Mouse (Mus musculus) hindbrain, embryonic 13.5 days (tissue): ENCODE measurements around the gene Gm20517. TPM values are rescaled to one million over a fixed set of nuclear protein-coding genes. Genes with fewer than 3 reads are reported as not detected.
A peak's percentile ranks its signal among the peaks of the same experiment; 100 is the strongest.

Source experiments
- ATAC-seq: fragments of 200-750 bp; cut with Nextera tagmentation; 2 replicates; pipeline ENCODE4 v1.8.0; 2017; ENCODE audit warnings: moderate TSS enrichment; ENCODE audit not compliant: low FRiP score
- H3K27ac ChIP-seq: fragments of 300-500 bp; sonication (generic); 2 replicates; pipeline ENCODE4 v1.5.1; 2015; ENCODE audit warnings: inconsistent platforms, mild to moderate bottlenecking, moderate library complexity
- H3K27me3 ChIP-seq: fragments of 300-500 bp; sonication (generic); 2 replicates; pipeline ENCODE4 v1.6.1; 2015; ENCODE audit warnings: mild to moderate bottlenecking, inconsistent platforms
- H3K36me3 ChIP-seq: fragments of 300-500 bp; sonication (generic); 2 replicates; pipeline ENCODE4 v1.6.1; 2015; ENCODE audit warnings: mild to moderate bottlenecking, inconsistent platforms
- H3K4me1 ChIP-seq: fragments of 300-500 bp; sonication (generic); replicated peaks from 2 replicates; pipeline ENCODE4 v1.6.1; 2015; ENCODE audit warnings: inconsistent platforms
- H3K4me2 ChIP-seq: fragments of 300-500 bp; sonication (generic); 2 replicates; pipeline ENCODE4 v1.6.1; 2015; ENCODE audit warnings: inconsistent platforms, mild to moderate bottlenecking, moderate library complexity
- H3K4me3 ChIP-seq: fragments of 300-500 bp; sonication (generic); 2 replicates; pipeline ENCODE4 v1.5.1; 2015; ENCODE audit warnings: mild to moderate bottlenecking, inconsistent platforms
- H3K9ac ChIP-seq: fragments of 300-500 bp; sonication (generic); 2 replicates; pipeline ENCODE4 v1.6.1; 2015; ENCODE audit warnings: mild to moderate bottlenecking, inconsistent platforms
- H3K9me3 ChIP-seq: fragments of 300-500 bp; sonication (generic); 2 replicates; pipeline ENCODE4 v1.6.1; 2016; ENCODE audit warnings: inconsistent platforms
- WGBS: fragments of 180-500 bp; shearing (Covaris S2); methylation state at CpG from one replicate; pipeline ENCODE4 v1.1.7; 2015; 5-methylcytosine and 5-hydroxymethylcytosine counted together
- polyA plus RNA-seq: library from polyadenylated mRNA; unstranded; fragments of >200 nt; fragmentation: Nextera tagmentation; extraction: Ambion mirVana; gene quantifications from 2 replicates; pipeline ENCODE4 v1.2.1, GENCODE M21; 2015

Gene Gm20517
- polyA plus RNA-seq, 1 experiment from 2014 or later = 2.7 TPM

DNA sequence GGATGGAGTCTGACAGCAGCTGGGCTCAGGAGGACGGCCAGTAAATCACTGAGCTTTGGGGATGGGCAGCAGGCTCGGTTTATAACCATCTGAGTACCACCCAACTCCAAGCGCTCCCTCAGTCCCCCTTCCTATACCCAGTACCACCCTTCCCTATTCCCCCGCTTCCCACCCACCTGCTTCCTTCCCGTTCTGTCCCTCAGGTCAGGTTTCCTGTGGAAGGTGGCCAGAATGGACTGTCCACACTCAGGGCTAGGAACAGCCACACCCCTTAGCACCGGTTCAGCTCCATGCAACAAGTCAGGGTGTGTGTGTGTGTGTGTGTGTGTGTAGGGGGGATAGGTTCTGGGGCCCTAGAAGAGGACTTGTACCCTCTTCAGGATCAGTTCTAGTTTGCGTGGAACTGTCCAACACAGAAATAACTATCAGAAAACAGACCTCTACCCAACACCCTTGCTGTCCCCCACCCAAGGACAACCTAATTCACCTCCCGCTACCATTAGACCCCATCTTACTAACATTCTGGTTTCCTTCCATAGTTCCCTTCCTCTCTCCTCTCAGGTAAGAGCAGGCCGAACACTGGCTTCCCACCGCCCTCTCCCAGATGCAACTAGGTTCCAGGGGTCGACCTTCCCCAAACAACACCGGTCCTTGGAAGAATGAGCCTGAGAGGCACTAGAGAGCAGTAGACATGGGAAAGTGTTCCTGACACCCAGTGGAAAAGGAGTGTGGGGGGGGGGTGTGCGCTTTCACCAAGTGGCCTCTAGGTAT is 82.5 kb downstream of the Gm20517 start:
- peaks cover 34% of the 10 kb centered on the region for H3K4me1 ChIP-seq
- peaks cover 26% of the 10 kb centered on the region for H3K27me3 ChIP-seq
- peak overlapping the region; percentile 83 for H3K27ac ChIP-seq
- peaks cover 4% of the 10 kb centered on the region; the same call in 1 of the 2 replicates for H3K36me3 ChIP-seq
- H3K9me3 ChIP-seq = no peaks in the 10 kb centered on the region
- peak overlapping the region; percentile 75 for H3K4me3 ChIP-seq
- ATAC-seq = no peak
- peak overlapping the region; percentile 72 for H3K4me2 ChIP-seq
- 41% methylated on average over 12 of the region's 13 CpGs for WGBS
- peak overlapping the region; percentile 93 for H3K9ac ChIP-seq

DNA sequence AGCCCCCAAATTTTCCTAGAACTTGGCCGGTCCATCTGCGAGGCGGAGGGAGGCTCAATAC is 82.9 kb downstream of the Gm20517 start, which contains the start of gene Gm21981:
Gene Gm21981, minus strand, starts transcription at position 14 of the 61 bp plus-strand sequence.
- Histone ChIP-seq H3K9me3 (no peaks in the 10 kb centered on the region), H3K9ac (peak within 1 kb of the TSS; percentile 93), H3K27me3 (peaks cover 26% of the 10 kb centered on the region), H3K36me3 (peaks cover 8% of the 10 kb centered on the region), H3K4me2 (peak within 1 kb of the TSS; percentile 72), H3K4me3 (peak within 1 kb of the TSS; percentile 75), H3K4me1 (peaks cover 30% of the 10 kb centered on the region), H3K27ac (peak within 1 kb of the TSS; percentile 83)
- 0% methylated on average over 3 of the region's 3 CpGs for WGBS
- ATAC-seq = no peak

DNA sequence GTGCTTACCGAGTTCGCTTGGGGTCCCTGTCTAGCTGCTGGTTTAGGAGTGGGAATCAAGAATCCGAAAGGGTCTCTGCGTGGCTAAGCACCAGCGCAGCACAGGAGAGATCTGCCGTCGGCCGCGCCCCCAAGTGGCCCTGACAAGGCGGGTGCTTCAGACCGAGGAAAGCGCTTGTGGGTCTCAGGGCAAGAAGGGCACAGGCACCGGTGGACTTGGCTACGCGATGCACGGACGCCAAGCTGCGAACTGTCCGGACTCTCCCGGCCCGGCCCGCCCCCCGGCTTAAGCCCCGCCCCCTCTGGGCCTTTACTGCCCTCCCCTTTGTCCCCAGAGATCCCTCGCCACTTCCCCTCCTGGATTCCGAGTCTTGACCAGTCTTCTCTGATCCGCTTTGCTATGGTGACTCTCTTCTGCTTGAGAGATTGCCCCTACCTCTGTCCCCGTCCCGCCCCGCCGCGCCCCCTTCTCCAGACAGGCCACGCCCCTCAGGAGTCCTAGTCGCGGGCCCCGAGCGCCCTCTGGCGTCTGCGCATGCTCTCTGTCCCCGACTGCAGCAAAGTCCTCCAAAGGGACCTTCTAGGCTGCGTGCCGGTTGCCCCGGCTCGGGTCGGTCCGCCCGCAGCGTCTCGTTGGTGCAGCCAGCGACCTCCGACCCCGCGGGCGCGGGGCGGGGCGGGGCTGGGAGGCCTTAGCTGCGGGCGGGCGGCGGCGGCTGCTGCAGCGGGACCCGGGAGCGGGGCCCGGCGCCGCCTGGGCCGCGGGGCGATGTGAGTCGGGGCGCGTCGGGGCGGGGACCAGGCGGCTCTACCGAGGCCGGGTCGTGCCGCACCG is 83.3 kb downstream of the Gm20517 start, which contains the start of gene Prickle4:
Gene Prickle4, minus strand, starts transcription at position 234 of the 834 bp plus-strand sequence.
- Histone ChIP-seq H3K27ac (peak within 1 kb of the TSS; percentile 83), H3K27me3 (peaks cover 26% of the 10 kb centered on the region), H3K9ac (peak within 1 kb of the TSS; percentile 93), H3K4me3 (peak within 1 kb of the TSS; percentile 75), H3K4me1 (peaks cover 25% of the 10 kb centered on the region), H3K36me3 (peaks cover 13% of the 10 kb centered on the region), H3K9me3 (no peaks in the 10 kb centered on the region), H3K4me2 (peak within 1 kb of the TSS; percentile 72)
- ATAC-seq = peak; percentile 95
- under 1% methylated on average over 75 of the region's 82 CpGs for WGBS

DNA sequence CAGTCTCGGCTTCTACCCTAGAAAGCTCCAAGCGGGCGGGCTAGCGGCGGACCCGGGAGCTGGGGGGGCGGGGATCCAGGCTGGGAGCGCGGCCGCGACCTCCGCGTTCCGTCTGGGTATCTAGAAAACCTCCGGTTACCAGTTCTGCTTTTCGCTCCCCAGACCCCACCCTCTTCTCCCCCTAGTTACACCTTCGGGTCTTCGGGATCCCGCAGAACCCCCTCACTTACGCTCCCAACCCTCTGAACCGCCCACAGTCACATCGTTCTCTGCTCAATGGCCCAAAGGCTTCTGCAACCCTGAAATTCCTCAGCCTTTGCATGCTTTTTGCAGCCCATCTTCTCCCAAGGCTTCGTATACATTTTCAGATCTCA is 83.9 kb downstream of the Gm20517 start:
- Histone ChIP-seq H3K36me3 (peaks cover 19% of the 10 kb centered on the region), H3K4me3 (peak overlapping the region; percentile 75), H3K27ac (peak overlapping the region; percentile 83), H3K4me2 (peak overlapping the region; percentile 72), H3K9me3 (no peaks in the 10 kb centered on the region), H3K9ac (peak overlapping the region; percentile 93), H3K27me3 (peaks cover 21% of the 10 kb centered on the region), H3K4me1 (peaks cover 19% of the 10 kb centered on the region)
- under 1% methylated on average over 21 of the region's 23 CpGs for WGBS
- ATAC-seq = no peak; the same call in 1 of the 2 replicates

DNA sequence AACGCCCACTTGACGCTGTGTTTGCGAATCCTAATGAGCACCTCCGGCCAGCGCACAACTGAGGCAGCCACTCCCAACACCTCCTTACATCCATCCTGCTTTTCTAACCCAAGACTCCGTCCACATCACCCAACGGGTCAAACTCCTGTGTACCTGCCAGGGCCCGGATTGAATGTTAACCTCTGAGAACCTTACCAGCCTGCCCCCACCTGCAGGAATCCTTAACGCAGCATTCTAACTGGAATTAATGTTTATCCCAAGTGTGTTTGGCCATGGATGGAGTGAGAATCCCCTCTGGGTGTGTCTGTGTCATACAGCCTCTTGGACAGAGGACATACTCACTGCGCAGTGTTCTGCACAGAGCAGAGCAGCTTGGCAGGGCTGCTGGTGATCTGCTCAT is 86.8 kb downstream of the Gm20517 start:
- Histone ChIP-seq H3K27me3 (peaks cover 21% of the 10 kb centered on the region), H3K36me3 (peaks cover 44% of the 10 kb centered on the region), H3K9me3 (no peaks in the 10 kb centered on the region), H3K4me3 (no peak overlapping the region), H3K4me2 (no peak overlapping the region), H3K4me1 (peaks cover 17% of the 10 kb centered on the region), H3K9ac (no peak overlapping the region), H3K27ac (no peak overlapping the region)
- no peak for ATAC-seq
- 88% methylated on average over 10 of the region's 10 CpGs for WGBS

DNA sequence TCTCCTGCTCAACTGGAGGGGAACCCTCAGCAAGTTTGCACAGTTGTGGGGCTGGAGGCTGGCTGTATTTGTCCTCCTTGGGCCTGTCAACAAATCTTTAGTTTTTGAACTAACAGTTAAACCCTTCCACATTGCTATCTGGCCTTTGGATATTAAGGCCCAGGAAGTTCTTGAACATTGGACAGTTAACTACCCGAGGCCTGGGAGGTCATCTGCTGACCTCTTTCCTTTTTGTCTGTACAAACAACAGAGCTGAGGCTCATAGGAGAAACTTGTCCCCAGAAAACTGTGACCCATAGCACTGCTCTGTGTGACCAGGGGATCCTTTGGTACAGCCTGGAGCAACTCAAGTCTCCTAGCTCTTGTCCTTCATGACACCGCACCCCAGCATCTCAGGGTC is 87.7 kb downstream of the Gm20517 start:
- peaks cover 52% of the 10 kb centered on the region for H3K36me3 ChIP-seq
- no peak for ATAC-seq
- peaks cover 19% of the 10 kb centered on the region for H3K27me3 ChIP-seq
- H3K9me3 ChIP-seq = no peaks in the 10 kb centered on the region
- H3K4me1 ChIP-seq = peaks cover 12% of the 10 kb centered on the region
- H3K4me2 ChIP-seq = no peak overlapping the region
- H3K4me3 ChIP-seq = no peak overlapping the region
- WGBS = 77% methylated on average over 2 of the region's 2 CpGs
- H3K27ac ChIP-seq = no peak overlapping the region
- H3K9ac ChIP-seq = no peak overlapping the region

DNA sequence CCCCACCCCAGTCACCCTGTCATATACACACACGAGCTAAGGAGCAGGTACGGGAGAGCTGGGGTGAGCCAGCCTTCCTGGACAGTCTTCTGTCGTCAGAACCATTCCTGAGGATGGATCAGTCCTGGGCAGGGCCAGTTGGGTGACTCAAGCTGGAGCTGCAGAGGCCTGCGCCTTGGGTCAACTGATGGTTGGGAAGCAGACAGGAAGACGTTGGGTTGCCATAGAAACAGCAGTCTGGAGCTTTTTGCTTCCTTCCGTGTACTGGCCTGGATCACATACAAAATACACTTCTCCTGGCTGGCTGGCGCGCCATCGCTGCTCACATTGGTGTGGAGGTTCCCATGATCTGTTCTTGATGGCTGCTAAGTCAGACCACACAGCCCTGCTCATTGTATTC is 90.4 kb downstream of the Gm20517 start:
- peaks cover 59% of the 10 kb centered on the region for H3K36me3 ChIP-seq
- no peak for ATAC-seq

DNA sequence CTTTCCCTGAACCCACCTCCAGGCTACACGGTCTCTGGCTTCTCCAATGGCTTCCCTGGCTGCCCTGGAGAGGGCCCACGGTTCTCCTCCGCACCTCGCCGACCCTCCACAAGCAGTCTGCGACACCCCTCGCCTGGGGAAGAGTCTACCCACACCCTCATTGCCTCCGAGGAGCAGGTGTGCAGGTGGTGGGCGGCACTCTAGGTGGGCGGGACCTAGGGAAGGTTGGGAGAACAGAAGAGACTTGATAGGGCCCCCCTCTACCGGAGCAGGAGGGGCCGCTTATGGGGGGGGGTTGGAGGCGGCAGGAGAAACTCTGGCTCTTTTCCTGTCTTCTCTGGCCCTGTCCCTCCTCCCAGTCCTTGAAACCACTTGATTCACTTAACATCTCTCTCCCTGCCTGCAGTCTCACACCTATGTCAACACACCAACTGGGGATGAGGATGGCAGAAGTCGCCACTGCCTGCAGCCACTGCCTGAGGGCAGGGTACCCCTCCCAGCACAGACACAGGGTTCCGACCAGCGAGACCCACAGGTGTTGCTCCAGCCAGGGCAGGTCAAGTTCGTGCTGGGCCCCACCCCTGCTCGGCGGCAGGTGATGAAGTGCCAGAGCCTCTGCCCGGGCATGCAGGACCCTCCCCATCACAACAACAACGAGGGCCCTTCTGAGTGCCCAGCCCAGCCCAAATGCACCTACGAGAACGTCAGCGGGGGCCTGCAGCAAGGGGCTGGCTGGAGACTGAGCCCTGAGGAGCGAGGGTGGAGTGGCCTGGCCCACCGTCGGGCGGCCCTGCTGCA is 91.4 kb downstream of the Gm20517 start:
- peaks cover 19% of the 10 kb centered on the region for H3K27me3 ChIP-seq
- H3K4me1 ChIP-seq = 0 out of 2 replicates have a peak, but pooled peaks cover 2% of the 10 kb centered on the region
- H3K4me3 ChIP-seq = no peak overlapping the region
- 46% methylated on average over 28 of the region's 28 CpGs for WGBS
- H3K9ac ChIP-seq = no peak overlapping the region
- no peak; the same call in 1 of the 2 replicates for ATAC-seq
- no peaks in the 10 kb centered on the region for H3K9me3 ChIP-seq
- peaks cover 59% of the 10 kb centered on the region for H3K36me3 ChIP-seq
- H3K27ac ChIP-seq = no peak overlapping the region
- H3K4me2 ChIP-seq = no peak overlapping the region

More for the DNA sequence above, 90.4 kb downstream of the Gm20517 start:
- H3K27ac ChIP-seq = no peak overlapping the region
- WGBS = 72% methylated on average over 9 of the region's 9 CpGs
- no peak overlapping the region for H3K4me3 ChIP-seq
- peaks cover 19% of the 10 kb centered on the region for H3K27me3 ChIP-seq
- H3K4me1 ChIP-seq = 0 out of 2 replicates have a peak, but pooled peaks cover 2% of the 10 kb centered on the region
- no peak overlapping the region for H3K9ac ChIP-seq
- no peaks in the 10 kb centered on the region for H3K9me3 ChIP-seq
- no peak overlapping the region for H3K4me2 ChIP-seq

DNA sequence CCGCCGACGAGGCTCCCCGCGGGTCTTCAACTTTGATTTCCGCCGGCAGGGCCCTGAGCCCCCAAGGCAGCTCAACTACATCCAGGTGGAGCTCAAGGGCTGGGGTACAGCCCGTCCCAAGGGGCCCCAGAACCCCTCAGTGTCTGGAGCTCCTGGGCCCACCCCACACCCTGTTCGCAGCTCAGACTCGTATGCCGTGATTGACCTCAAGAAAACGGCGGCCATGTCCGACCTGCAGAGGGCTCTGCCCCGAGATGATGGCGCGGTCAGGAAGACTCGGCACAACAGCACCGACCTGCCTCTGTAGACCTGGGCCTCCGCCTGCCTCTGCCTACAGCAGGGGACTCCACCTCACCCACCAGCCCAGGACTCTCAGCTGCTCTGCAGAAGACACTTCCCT is 92.2 kb downstream of the Gm20517 start:
- no peak overlapping the region for H3K27ac ChIP-seq
- peaks cover 56% of the 10 kb centered on the region for H3K36me3 ChIP-seq
- H3K4me1 ChIP-seq = 0 out of 2 replicates have a peak, but pooled peaks cover 2% of the 10 kb centered on the region
- H3K9ac ChIP-seq = no peak overlapping the region
- 29% methylated on average over 20 of the region's 20 CpGs for WGBS
- H3K4me2 ChIP-seq = no peak overlapping the region
- no peak for ATAC-seq
- H3K27me3 ChIP-seq = peaks cover 19% of the 10 kb centered on the region
- no peak overlapping the region for H3K4me3 ChIP-seq
- no peaks in the 10 kb centered on the region for H3K9me3 ChIP-seq

DNA sequence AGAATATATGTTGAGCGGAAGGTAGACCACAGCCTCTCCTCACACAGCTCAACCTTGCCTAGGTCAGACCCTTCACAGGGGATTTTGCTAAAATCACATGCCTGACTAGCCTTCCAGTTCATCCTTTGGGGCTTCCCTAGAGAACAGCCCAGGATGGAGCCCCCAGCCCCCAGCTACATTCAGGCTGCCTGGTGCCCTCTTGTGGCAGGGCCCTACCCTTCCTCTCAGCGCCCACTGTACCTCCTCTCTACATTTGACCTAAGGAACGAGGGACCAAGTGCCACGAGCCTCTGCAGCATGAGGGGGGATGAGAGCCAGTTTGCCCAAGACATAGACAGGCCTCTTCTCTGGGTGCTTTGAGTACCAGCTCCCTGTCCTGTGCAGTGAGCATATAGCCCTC is 93.3 kb downstream of the Gm20517 start:
- ATAC-seq = no peak
- Histone ChIP-seq H3K27ac (no peak overlapping the region), H3K4me2 (no peak overlapping the region), H3K4me1 (0 out of 2 replicates have a peak, but pooled peaks cover 2% of the 10 kb centered on the region), H3K27me3 (peaks cover 19% of the 10 kb centered on the region), H3K4me3 (no peak overlapping the region), H3K36me3 (peaks cover 47% of the 10 kb centered on the region), H3K9ac (no peak overlapping the region), H3K9me3 (no peaks in the 10 kb centered on the region)
- WGBS = 91% methylated on average over 4 of the region's 4 CpGs

DNA sequence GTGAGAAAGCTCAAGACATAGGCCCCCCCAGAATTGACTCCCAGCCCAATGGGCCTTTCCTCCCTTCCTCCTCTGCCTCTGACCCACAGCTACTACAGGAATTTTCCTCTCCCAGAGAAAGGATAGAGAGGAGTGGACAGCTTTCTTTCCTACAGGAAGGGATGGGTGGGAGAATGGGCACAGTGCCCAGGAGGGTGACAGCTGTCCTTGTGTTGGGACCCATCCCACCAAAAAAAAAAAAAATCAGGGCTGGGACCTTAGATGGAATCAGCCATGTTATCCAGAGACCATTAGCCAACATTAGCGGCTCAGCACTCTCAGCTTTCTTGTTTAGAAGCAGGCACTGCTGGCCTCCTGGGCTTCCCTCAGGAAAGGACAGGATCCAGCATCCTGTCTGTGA is 94.8 kb downstream of the Gm20517 start:
- Histone ChIP-seq H3K9ac (no peak overlapping the region), H3K36me3 (peaks cover 34% of the 10 kb centered on the region), H3K27me3 (peaks cover 19% of the 10 kb centered on the region), H3K4me3 (no peak overlapping the region), H3K27ac (no peak overlapping the region), H3K4me2 (no peak overlapping the region), H3K4me1 (0 out of 2 replicates have a peak, but pooled peaks cover 2% of the 10 kb centered on the region), H3K9me3 (no peaks in the 10 kb centered on the region)
- ATAC-seq = no peak
- 89% methylated on average over 1 of the region's 1 CpGs for WGBS

DNA sequence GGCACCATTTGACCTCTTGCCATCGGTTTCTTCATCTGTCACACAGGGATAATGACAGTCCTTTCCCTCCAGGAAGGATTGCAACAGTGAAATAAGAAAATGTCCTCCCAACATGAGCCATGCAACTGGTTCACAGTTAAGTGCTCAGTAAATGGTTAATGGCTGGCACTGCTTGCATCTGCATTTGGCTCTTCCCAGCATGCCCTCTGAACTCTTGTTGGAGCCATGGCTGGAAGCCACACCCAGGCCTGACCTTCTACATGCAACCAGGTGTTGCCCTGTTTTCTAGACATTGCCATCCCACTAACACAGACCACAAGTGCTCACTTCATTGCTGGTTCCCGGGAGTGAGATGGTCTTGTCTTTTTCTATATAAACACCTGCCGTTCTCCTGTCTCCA is 96.6 kb downstream of the Gm20517 start:
- H3K27me3 ChIP-seq = peaks cover 10% of the 10 kb centered on the region
- H3K4me1 ChIP-seq = no peaks in the 10 kb centered on the region
- no peak overlapping the region for H3K27ac ChIP-seq
- no peak overlapping the region for H3K4me3 ChIP-seq
- no peak overlapping the region for H3K4me2 ChIP-seq
- no peaks in the 10 kb centered on the region for H3K9me3 ChIP-seq
- no peak overlapping the region for H3K9ac ChIP-seq
- ATAC-seq = no peak
- 88% methylated on average over 3 of the region's 3 CpGs for WGBS
- H3K36me3 ChIP-seq = peaks cover 17% of the 10 kb centered on the region
